Mouse (Mus musculus) stomach, embryonic 15.5 days (tissue): ENCODE measurements around the gene Snd1. TPM values are rescaled to one million over a fixed set of nuclear protein-coding genes. Genes with fewer than 3 reads are reported as not detected.

ENCODE experiments used
- ATAC-seq: fragments of 200-750 bp; cut with Nextera tagmentation; 2 replicates; pipeline ENCODE4 v1.8.0; 2017; ENCODE audit warnings: low read depth, moderate number of reproducible peaks, moderate TSS enrichment; ENCODE audit not compliant: insufficient read depth, low FRiP score
- H3K27ac ChIP-seq: fragments of 300-500 bp; sonication (generic); 2 replicates; pipeline ENCODE4 v1.5.1; 2015; ENCODE audit warnings: mild to moderate bottlenecking, inconsistent platforms
- H3K27me3 ChIP-seq: fragments of 300-500 bp; sonication (generic); replicated peaks from 2 replicates; pipeline ENCODE4 v1.6.1; 2015; ENCODE audit warnings: inconsistent platforms
- H3K36me3 ChIP-seq: fragments of 300-500 bp; sonication (generic); 2 replicates; pipeline ENCODE4 v1.6.1; 2015; ENCODE audit warnings: inconsistent platforms
- H3K4me1 ChIP-seq: fragments of 300-500 bp; sonication (generic); 2 replicates; pipeline ENCODE4 v1.6.1; 2015; ENCODE audit warnings: inconsistent platforms
- H3K4me2 ChIP-seq: fragments of 300-500 bp; sonication (generic); 2 replicates; pipeline ENCODE4 v1.6.1; 2015; ENCODE audit warnings: mild to moderate bottlenecking, inconsistent platforms
- H3K4me3 ChIP-seq: fragments of 300-500 bp; sonication (generic); replicated peaks from 2 replicates; pipeline ENCODE4 v1.5.1; 2015; ENCODE audit warnings: inconsistent platforms
- H3K9ac ChIP-seq: fragments of 300-500 bp; sonication (generic); 2 replicates; pipeline ENCODE4 v1.6.1; 2015; ENCODE audit warnings: inconsistent platforms
- H3K9me3 ChIP-seq: fragments of 300-500 bp; sonication (generic); 2 replicates; pipeline ENCODE4 v1.6.1; 2016; ENCODE audit warnings: inconsistent platforms
- WGBS: fragments of 180-500 bp; shearing (Covaris S2); methylation state at CpG from one replicate; pipeline ENCODE4 v1.1.7; 2015; 5-methylcytosine and 5-hydroxymethylcytosine counted together
- polyA plus RNA-seq: library from polyadenylated mRNA; unstranded; fragments of >200 nt; fragmentation: Nextera tagmentation; extraction: Ambion mirVana; gene quantifications from 2 replicates; pipeline ENCODE4 v1.2.1, GENCODE M21; 2015

Gene Snd1
- polyA plus RNA-seq, 1 experiment from 2014 or later = 128 TPM

DNA sequence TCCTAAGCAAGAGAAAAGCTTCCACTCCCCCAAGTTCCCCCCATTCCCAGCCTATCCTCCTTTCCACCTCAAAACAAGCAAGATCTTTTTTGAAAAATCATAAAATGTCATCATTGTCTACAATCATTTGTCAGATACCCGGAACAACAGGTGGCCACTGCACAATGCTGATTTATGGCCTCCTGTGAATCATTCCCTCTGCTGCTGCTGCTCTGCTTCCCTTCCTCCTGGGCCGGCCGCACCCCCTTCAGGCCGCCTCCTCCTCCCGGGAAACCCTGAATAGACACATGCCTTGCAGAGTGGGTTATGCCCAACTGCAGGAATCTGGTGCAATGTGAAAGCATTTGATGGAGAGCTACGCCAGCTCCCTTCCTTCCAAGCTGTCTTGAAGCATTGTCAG is 353.7 kb downstream of the Snd1 start:
- H3K9me3 ChIP-seq = no peaks in the 10 kb centered on the region
- 46% methylated on average over 6 of the region's 6 CpGs for WGBS
- no peaks in the 10 kb centered on the region for H3K36me3 ChIP-seq
- no peak overlapping the region for H3K4me3 ChIP-seq
- ATAC-seq = no peak
- no peak overlapping the region for H3K4me2 ChIP-seq
- H3K4me1 ChIP-seq = peaks cover 22% of the 10 kb centered on the region
- H3K27me3 ChIP-seq = peaks cover 8% of the 10 kb centered on the region
- H3K27ac ChIP-seq = no peak overlapping the region
- no peak overlapping the region for H3K9ac ChIP-seq

DNA sequence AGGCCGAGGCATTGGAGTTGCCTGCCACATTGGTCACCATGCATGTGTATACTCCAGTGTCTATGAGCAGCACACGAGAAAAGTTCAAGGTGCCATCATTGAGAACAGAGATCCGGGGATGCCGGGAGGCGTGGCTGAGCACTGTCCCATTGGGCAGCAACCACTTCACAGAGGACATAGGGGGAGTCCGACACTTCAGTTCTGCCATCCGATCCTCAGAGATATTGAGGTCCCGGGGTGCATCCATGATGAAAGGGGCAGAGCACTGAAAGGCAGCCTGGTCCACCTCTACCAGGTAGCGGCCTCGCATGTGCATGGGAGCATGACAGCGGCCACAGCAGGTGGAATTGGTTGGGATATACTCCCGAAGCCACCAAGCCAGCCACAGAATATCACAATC is 355.4 kb downstream of the Snd1 start:
- Histone ChIP-seq H3K4me3 (no peak overlapping the region), H3K27ac (no peak overlapping the region), H3K4me1 (peaks cover 25% of the 10 kb centered on the region), H3K4me2 (no peak overlapping the region), H3K27me3 (peaks cover 8% of the 10 kb centered on the region), H3K9ac (no peak overlapping the region), H3K9me3 (no peaks in the 10 kb centered on the region), H3K36me3 (no peaks in the 10 kb centered on the region)
- ATAC-seq = no peak
- 92% methylated on average over 12 of the region's 12 CpGs for WGBS

DNA sequence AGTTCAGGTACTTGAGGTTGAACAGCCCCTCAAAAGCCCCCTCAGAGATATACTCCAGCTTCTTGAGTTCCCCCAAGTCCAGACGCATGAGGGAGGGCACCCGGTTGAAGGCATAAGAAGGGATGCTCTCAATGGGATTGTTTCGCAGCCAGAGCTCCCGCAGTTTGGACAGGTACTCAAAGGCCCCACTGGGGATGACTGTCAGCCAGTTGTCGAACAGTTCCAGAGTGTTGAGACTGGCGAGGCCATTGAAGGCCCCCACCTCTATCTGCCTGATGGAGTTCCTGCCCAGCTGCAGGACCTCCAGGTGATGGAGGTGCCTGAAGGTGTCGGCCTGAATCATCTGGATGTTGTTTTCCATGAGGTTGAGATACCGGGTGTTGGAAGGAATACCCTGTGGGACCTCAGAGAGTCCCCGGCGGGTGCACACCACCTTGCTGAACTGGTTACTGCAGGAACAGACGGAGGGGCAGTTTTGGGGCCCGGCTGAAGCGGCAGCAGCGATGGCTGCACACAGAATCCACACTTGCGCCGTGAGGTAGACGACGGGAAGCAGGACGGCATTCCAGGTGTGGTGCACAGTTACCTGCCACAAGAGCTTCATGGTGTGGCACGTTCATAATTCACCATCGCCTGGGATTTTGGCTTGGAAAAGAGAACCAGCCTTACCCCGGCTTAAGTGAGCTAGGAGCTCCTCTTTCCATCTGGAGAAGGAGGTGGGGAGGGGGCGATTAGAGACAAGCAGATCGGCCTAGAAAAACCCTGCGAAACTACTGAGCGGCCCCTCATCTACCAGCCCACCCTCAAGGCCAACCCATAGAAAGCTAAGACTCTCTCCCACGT is 356.3 kb downstream of the Snd1 start, which contains the start of gene Lrrc4:
Gene Lrrc4 (minus strand): TSS at position 737 of the 843 bp plus-strand sequence.
- no peak for ATAC-seq
- 49% methylated on average over 27 of the region's 27 CpGs for whole genome bisulfite sequencing
- peak within 1 kb of the TSS; percentile 58 for H3K4me3 ChIP-seq
- peak within 1 kb of the TSS; percentile 39; the same call in 1 of the 2 replicates for H3K9ac ChIP-seq
- H3K27me3 ChIP-seq = peaks cover 8% of the 10 kb centered on the region
- H3K27ac ChIP-seq = no peak within 1 kb of the TSS
- H3K4me1 ChIP-seq = peaks cover 25% of the 10 kb centered on the region
- no peaks in the 10 kb centered on the region for H3K36me3 ChIP-seq
- no peaks in the 10 kb centered on the region for H3K9me3 ChIP-seq
- peak within 1 kb of the TSS; percentile 100 for H3K4me2 ChIP-seq

DNA sequence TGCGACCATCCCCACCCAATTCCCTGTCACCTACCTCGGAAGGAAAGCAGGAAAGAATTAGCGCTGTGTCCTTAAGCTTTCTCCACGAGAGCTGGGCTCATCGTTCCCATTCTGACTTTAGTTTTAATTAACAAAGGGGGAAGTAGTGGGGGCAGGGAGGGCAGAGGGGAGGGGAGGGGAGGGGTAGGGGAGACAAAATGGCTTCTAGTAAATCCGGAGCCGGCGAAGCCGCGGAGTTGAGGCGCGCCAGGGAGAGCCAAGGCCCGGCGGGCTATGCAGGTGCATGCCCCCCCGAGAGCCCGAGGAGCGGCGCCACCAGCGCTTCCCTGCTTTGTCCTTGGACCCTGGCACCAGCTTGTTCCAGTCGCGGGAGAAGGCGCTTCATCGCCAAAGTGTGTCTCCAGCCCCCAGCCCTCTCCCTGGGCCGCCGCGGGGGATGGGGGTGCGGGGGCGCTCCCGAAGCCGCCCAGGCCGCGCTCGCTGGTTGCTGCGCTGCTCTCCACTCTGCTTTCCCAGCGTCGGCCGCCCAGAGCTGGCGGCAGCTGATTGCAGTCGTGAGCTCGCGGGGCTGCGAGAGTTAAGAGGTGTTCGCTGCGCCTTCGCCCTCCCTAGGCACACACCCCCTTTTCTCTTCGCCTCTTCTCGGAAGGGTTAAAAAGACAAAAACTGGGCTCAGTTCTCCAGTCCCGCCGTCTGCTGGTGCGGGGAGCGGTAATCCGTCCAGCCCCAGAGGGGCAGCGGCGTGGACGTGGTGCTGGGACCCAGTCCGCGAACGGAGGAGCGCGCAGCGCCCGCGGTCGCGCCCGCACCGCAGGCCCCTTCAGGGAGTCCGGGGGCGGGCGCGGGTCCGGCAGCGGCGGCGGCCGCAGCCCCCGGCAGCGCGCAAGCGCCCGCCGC is 357.2 kb downstream of the Snd1 start:
- no peaks in the 10 kb centered on the region for H3K36me3 ChIP-seq
- peak overlapping the region; percentile 100 for H3K4me2 ChIP-seq
- peak; percentile 36; the same call in 1 of the 2 replicates for ATAC-seq
- peak overlapping the region; percentile 39; the same call in 1 of the 2 replicates for H3K9ac ChIP-seq
- no peaks in the 10 kb centered on the region for H3K9me3 ChIP-seq
- no peak overlapping the region for H3K27ac ChIP-seq
- under 1% methylated on average over 78 of the region's 82 CpGs for WGBS
- H3K4me3 ChIP-seq = peak overlapping the region; percentile 58
- H3K27me3 ChIP-seq = peaks cover 8% of the 10 kb centered on the region
- H3K4me1 ChIP-seq = peaks cover 20% of the 10 kb centered on the region

DNA sequence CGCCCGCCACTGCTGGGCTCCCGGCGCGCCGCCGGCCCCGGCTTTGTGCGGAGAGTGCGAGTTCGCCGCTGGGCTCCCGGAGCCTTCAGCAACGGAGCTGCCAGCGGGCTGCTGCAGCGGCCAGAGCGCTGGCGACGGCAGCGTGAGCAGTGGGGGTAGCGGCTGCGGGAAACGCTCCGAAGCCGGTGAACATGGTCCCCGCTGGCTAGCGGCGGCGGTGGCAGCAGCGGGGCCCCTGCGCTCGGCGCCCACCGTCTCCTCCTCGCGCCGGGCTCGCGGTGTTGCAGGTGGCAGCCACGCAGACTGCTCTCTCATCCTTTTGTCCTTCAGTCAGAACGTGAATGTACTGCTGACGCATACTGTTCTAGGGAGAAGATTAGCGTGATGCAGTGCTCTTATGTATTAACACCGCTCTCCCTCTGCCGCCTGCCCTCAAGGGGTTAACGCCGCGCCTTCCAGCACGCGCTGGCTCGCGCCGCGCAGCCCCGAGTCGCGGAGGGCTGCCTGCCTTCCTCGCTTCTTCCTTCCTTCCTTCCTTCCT is 357.9 kb downstream of the Snd1 start:
- no peaks in the 10 kb centered on the region for H3K36me3 ChIP-seq
- peak overlapping the region; percentile 58 for H3K4me3 ChIP-seq
- H3K27me3 ChIP-seq = peaks cover 8% of the 10 kb centered on the region
- no peaks in the 10 kb centered on the region for H3K9me3 ChIP-seq
- H3K9ac ChIP-seq = peak overlapping the region; percentile 39; the same call in 1 of the 2 replicates
- no peak overlapping the region for H3K27ac ChIP-seq
- peak; percentile 53; the same call in 1 of the 2 replicates for ATAC-seq
- WGBS = under 1% methylated on average over 57 of the region's 58 CpGs
- peak overlapping the region; percentile 100 for H3K4me2 ChIP-seq
- peaks cover 19% of the 10 kb centered on the region for H3K4me1 ChIP-seq

DNA sequence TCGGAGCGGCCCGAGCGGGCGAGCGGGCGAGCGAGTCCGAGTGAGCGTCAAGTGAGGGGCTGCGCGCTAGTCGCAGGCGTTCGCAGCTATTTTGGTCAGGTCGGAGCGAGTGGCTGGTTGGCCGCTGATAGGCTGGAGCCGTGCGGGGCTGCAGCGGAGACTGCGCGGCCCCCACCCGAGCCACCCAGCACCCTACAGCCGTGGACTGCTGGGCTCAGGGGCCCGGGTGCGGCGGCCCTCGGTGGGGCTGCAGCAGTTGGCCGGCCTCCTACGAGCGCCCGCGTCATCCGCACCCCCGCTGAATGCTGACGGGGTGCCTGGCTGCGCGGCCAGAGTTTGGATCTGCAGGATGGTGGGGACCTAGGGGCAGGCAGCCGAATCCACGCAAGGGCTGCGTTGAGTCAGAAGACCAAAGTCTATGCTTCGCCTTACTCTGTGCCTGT is 358.5 kb downstream of the Snd1 start:
- Histone ChIP-seq H3K27me3 (peaks cover 8% of the 10 kb centered on the region), H3K4me1 (peaks cover 19% of the 10 kb centered on the region), H3K27ac (no peak overlapping the region), H3K9me3 (no peaks in the 10 kb centered on the region), H3K9ac (peak overlapping the region; percentile 39; the same call in 1 of the 2 replicates), H3K36me3 (no peaks in the 10 kb centered on the region), H3K4me3 (peak overlapping the region; percentile 58), H3K4me2 (peak overlapping the region; percentile 100)
- ATAC-seq = peak; percentile 71
- WGBS = 2% methylated on average over 40 of the region's 43 CpGs

DNA sequence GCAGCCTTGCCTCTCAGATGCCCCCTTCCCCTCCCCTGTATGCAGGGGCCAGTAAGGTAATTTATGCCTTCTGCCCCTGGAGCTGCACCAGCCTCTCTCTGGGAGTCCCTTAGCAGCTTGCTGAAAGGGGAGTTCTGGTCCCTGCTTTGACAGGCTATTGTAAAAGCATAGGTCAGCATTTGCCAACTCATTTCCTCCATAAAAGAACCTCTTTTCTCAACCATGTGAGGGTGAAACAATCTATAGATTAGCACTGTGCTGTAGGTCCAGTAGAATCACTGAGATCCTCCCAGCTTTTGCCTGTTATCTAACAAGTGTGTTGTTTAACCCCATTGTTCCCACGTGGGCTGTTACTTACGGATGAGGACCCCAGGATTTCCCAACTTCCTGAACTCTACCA is 359.1 kb downstream of the Snd1 start:
- Histone ChIP-seq H3K9ac (no peak overlapping the region), H3K4me2 (peak overlapping the region; percentile 100), H3K27ac (no peak overlapping the region), H3K36me3 (no peaks in the 10 kb centered on the region), H3K4me3 (no peak overlapping the region), H3K4me1 (peaks cover 19% of the 10 kb centered on the region), H3K9me3 (no peaks in the 10 kb centered on the region), H3K27me3 (peaks cover 8% of the 10 kb centered on the region)
- 73% methylated on average over 2 of the region's 2 CpGs for whole genome bisulfite sequencing
- no peak for ATAC-seq

DNA sequence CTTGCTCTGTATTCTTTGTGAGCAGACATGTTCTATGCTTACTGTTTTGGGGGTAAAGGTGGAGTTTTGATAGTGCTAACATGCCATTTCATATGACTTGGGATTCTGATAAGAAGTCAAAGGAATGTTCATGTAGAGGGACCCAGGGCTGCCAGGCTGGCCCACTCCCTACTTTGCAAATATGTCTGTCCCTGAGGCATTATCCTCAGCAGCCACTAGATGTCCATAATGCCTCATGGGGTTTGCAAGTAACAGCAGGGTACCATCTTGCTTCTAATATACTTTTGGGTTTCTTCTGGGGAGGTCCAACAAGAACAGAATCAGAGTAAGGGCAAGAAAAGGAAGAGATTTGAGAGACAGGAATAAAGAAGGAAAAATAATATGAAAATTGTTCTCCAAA is 361.7 kb downstream of the Snd1 start:
- no peak for ATAC-seq
- Histone ChIP-seq H3K4me1 (peaks cover 13% of the 10 kb centered on the region), H3K4me3 (no peak overlapping the region), H3K4me2 (no peak overlapping the region), H3K9ac (no peak overlapping the region), H3K36me3 (no peaks in the 10 kb centered on the region), H3K27me3 (no peaks in the 10 kb centered on the region; the same call in 1 of the 2 replicates), H3K27ac (no peak overlapping the region), H3K9me3 (no peaks in the 10 kb centered on the region)

DNA sequence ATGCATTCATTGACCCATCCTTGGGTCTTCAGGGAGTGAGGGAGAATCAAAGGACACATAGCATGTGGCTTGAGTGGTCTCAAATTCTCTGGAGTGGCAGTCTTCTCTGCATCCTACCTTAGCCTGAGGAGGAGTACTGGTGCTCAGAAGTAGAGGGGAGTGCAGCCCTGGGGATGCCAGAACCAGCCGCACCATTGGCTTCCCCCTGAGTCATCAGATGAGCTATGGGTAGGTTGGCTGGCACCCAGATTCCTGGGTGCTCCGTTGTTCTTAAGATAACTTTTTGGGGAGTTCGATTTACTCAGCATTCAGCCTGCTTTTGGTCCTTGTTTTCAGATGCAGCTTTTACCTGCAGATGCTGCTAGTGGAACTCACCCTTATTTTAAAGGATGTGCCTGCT is 366.6 kb downstream of the Snd1 start:
- Histone ChIP-seq H3K36me3 (no peaks in the 10 kb centered on the region), H3K9me3 (no peaks in the 10 kb centered on the region), H3K4me3 (no peak overlapping the region), H3K27me3 (no peaks in the 10 kb centered on the region), H3K4me1 (no peaks in the 10 kb centered on the region), H3K9ac (no peak overlapping the region), H3K27ac (no peak overlapping the region), H3K4me2 (no peak overlapping the region)
- no peak for ATAC-seq
- 79% methylated on average over 3 of the region's 3 CpGs for WGBS

DNA sequence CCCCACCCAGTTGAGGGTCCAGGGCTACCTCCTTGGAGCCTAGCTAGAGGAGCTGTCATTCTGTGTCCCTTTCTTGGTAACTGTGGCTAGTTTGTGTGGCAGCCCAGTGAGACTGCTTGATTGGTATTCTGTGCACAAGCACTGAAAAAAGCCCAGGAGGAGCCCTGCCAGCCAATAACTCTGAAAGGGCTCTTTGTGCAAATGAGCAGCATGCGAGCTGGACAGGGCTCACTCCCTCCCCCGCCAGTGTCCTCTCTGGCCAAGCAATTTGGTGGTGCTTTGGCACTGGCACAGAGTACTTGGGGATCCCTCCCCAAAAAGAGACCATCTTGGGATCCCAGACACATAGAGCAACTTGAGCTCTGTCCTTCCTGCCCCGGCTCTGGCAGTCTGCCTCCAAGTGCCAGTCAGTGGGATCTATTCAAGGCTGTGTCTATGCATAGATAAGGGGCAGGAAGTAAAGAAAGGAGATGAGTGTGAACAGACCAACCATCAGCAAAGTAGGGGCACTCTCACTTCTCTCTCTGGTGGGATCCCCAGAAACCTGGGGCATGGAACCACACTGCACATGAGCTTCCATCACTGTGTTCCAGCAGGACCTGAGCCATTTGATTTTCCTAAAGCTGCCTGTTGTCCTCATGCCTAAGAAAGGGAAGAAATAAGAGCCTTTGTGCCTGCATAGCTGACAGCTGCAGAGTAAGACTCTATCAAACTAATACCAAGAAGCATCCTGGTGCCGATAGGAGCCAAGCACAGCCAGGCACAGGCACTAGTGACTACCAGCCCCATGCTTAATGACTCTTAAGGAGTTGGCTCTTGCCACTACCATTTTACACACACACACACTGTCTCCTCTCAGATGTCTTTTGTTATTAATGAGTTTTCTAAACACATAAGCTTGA is 367.7 kb downstream of the Snd1 start:
- H3K27me3 ChIP-seq = no peaks in the 10 kb centered on the region
- H3K4me2 ChIP-seq = no peak overlapping the region
- no peaks in the 10 kb centered on the region for H3K36me3 ChIP-seq
- H3K9ac ChIP-seq = no peak overlapping the region
- H3K4me1 ChIP-seq = no peaks in the 10 kb centered on the region
- no peaks in the 10 kb centered on the region for H3K9me3 ChIP-seq
- no peak for ATAC-seq
- H3K27ac ChIP-seq = no peak overlapping the region
- 74% methylated on average over 4 of the region's 4 CpGs for WGBS
- no peak overlapping the region for H3K4me3 ChIP-seq

DNA sequence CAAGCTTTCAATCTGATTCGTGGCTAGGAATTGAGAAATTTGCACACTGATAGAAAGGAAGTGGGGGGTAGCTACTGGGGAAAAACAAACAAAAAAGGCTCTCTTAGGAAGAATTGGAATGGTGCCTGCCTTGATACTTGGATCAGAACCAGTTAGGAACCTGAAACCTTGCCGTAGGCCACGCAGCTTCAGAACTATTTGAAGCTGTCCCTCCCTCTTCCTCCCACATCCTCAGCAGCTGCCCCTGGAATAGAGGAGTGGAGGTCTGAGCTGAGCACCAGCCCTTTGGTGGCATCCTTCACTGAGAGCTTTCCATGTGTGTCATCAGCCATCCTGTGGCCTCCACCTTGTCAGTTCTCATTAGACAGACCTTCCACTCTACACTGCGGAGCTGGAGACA is 370.7 kb downstream of the Snd1 start:
- WGBS = 57% methylated on average over 4 of the region's 4 CpGs

More for the DNA sequence above, 370.7 kb downstream of the Snd1 start:
- Histone ChIP-seq H3K9me3 (no peaks in the 10 kb centered on the region), H3K9ac (no peak overlapping the region), H3K27me3 (no peaks in the 10 kb centered on the region), H3K4me3 (no peak overlapping the region), H3K4me2 (no peak overlapping the region), H3K36me3 (no peaks in the 10 kb centered on the region), H3K27ac (no peak overlapping the region), H3K4me1 (no peaks in the 10 kb centered on the region)
- ATAC-seq = no peak
